Mouse (Mus musculus): Measurements from ENCODE around the gene Ap3b1. TPM values are rescaled to one million over a fixed set of nuclear protein-coding genes. Genes with fewer than 3 reads are reported as not detected.

The Ap3b1 gene
- polyA plus RNA-seq, 1 experiment from 2014 or later, result 35.1 TPM

GRCm38 (mm10) chr13:94365108-94365907, 6.5 kb downstream of the Ap3b1 start:
- no peak overlapping the region for H3K4me2 ChIP-seq
- H3K4me1 ChIP-seq (ENCODE audit: control insufficient read depth, insufficient read depth, low read length), result peaks cover 12% of the 10 kb centered on the region
- no peak overlapping the region for H3K9ac ChIP-seq (ENCODE audit: low read depth, low read length)
- no peak overlapping the region for H3K4me3 ChIP-seq (ENCODE audit: low read depth, low read length)
- WGBS (ENCODE audit: insufficient replicate concordance), result 65% methylated on average over 13 of the region's 13 CpGs
- H3K27ac ChIP-seq (ENCODE audit: low read depth, low read length), result no peak overlapping the region
- H3K36me3 ChIP-seq (ENCODE audit: control insufficient read depth, insufficient read depth, low read length), result no peaks in the 10 kb centered on the region
- H3K9me3 ChIP-seq (replicated peaks; ENCODE audit: control insufficient read depth, low read length), result no peaks in the 10 kb centered on the region
- no peak for ATAC-seq (replicated peaks; ENCODE audit: insufficient number of reproducible peaks, low FRiP score, low TSS enrichment)
- H3K27me3 ChIP-seq (ENCODE audit: control insufficient read depth, insufficient read depth, low read length), result no peaks in the 10 kb centered on the region

DNA sequence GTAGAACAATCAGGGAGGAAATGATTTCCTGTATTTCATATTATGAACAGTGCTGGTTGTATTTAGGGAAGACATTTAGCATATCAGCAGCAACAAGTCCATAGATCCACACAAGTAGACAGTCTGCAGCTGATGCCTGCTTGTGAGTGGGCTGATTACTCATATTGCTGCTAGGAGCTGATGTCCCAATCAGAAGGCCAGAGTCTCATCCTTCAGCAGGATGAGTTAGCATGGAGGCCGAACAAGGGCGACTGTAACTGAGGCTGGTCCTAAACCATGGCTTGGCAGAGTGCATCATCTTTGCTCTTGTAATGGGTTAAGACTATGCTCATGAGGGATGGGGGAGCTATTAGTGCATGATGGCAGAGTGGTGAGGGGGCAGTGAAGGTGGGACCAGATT, 9.1 kb downstream of the Ap3b1 start:
- Histone ChIP-seq H3K4me3 (ENCODE audit: low read depth, low read length) (no peak overlapping the region), H3K4me2 (no peak overlapping the region), H3K27me3 (ENCODE audit: control insufficient read depth, insufficient read depth, low read length) (no peaks in the 10 kb centered on the region), H3K36me3 (ENCODE audit: control insufficient read depth, insufficient read depth, low read length) (no peaks in the 10 kb centered on the region), H3K4me1 (ENCODE audit: control insufficient read depth, insufficient read depth, low read length) (peaks cover 14% of the 10 kb centered on the region), H3K9me3 (replicated peaks; ENCODE audit: control insufficient read depth, low read length) (no peaks in the 10 kb centered on the region), H3K27ac (ENCODE audit: low read depth, low read length) (no peak overlapping the region), H3K9ac (ENCODE audit: low read depth, low read length) (no peak overlapping the region)
- no peak for ATAC-seq (replicated peaks; ENCODE audit: insufficient number of reproducible peaks, low FRiP score, low TSS enrichment)
- 94% methylated on average over 2 of the region's 2 CpGs for WGBS (ENCODE audit: insufficient replicate concordance)

DNA sequence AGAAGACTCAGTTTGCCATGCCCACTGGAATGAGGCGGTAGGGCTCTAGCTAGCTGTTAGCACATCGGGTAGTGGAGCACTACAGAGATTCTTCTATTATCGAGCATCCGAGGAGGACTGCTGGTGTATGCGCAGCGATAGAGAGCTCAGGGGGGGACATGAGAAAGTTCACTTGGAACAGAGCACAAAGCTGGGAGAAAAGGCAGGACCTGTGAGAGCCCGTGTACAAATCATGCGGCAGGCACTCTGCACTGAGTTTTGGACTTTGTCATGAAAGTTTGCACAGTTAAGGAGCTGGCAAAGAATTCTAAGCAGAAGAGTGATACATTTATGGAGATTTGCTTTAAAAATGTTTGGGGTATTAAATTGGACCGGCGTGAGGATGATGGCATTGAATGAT, 11.8 kb downstream of the Ap3b1 start:
- Histone ChIP-seq H3K9me3 (replicated peaks; ENCODE audit: control insufficient read depth, low read length) (no peaks in the 10 kb centered on the region), H3K27ac (ENCODE audit: low read depth, low read length) (no peak overlapping the region), H3K9ac (ENCODE audit: low read depth, low read length) (no peak overlapping the region), H3K4me2 (no peak overlapping the region), H3K4me3 (ENCODE audit: low read depth, low read length) (no peak overlapping the region), H3K36me3 (ENCODE audit: control insufficient read depth, insufficient read depth, low read length) (no peaks in the 10 kb centered on the region), H3K27me3 (ENCODE audit: control insufficient read depth, insufficient read depth, low read length) (no peaks in the 10 kb centered on the region), H3K4me1 (ENCODE audit: control insufficient read depth, insufficient read depth, low read length) (peaks cover 3% of the 10 kb centered on the region)
- ATAC-seq (replicated peaks; ENCODE audit: insufficient number of reproducible peaks, low FRiP score, low TSS enrichment), result no peak
- 92% methylated on average over 10 of the region's 10 CpGs for WGBS (ENCODE audit: insufficient replicate concordance)

- Histone ChIP-seq H3K4me1 (ENCODE audit: control insufficient read depth, insufficient read depth, low read length) (0 out of 2 replicates have a peak, but pooled peaks cover 2% of the 10 kb centered on the region), H3K27me3 (ENCODE audit: control insufficient read depth, insufficient read depth, low read length) (no peaks in the 10 kb centered on the region), H3K36me3 (ENCODE audit: control insufficient read depth, insufficient read depth, low read length) (no peaks in the 10 kb centered on the region), H3K9ac (ENCODE audit: low read depth, low read length) (no peak overlapping the region), H3K9me3 (replicated peaks; ENCODE audit: control insufficient read depth, low read length) (no peaks in the 10 kb centered on the region), H3K27ac (ENCODE audit: low read depth, low read length) (no peak overlapping the region), H3K4me2 (no peak overlapping the region), H3K4me3 (ENCODE audit: low read depth, low read length) (no peak overlapping the region)
- no peak for ATAC-seq (replicated peaks; ENCODE audit: insufficient number of reproducible peaks, low FRiP score, low TSS enrichment)
- 68% methylated on average over 7 of the region's 7 CpGs for WGBS (ENCODE audit: insufficient replicate concordance)
Measured at GRCm38 (mm10) chr13:94372066-94372465, 13.3 kb downstream of the Ap3b1 start.

DNA sequence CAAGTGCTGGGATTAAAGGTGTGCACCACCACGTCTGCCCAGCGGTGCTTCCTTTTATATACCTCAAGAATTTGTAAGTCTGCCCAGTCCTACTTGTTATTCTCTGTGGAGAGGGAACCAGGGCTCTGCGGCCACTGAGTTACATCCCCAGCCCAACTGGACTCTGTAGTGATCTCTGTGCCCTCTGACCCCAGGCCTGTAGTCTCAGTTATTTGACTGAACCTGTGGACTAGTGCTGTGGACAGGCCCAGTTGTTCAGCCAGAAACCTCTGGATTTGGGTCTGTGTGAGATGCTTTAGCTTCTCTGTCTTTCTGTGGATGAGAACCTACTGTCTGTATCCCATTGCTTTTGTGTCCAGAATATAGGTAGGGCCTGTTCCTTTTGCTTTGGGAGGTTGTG, 15.4 kb downstream of the Ap3b1 start:
- H3K27me3 ChIP-seq (ENCODE audit: control insufficient read depth, insufficient read depth, low read length), result no peaks in the 10 kb centered on the region
- H3K27ac ChIP-seq (ENCODE audit: low read depth, low read length), result no peak overlapping the region
- no peaks in the 10 kb centered on the region for H3K36me3 ChIP-seq (ENCODE audit: control insufficient read depth, insufficient read depth, low read length)
- WGBS (ENCODE audit: insufficient replicate concordance), result 96% methylated on average over 3 of the region's 3 CpGs
- H3K4me1 ChIP-seq (ENCODE audit: control insufficient read depth, insufficient read depth, low read length), result peaks cover 14% of the 10 kb centered on the region
- H3K9ac ChIP-seq (ENCODE audit: low read depth, low read length), result no peak overlapping the region
- H3K4me2 ChIP-seq, result no peak overlapping the region
- H3K9me3 ChIP-seq (replicated peaks; ENCODE audit: control insufficient read depth, low read length), result no peaks in the 10 kb centered on the region
- ATAC-seq (replicated peaks; ENCODE audit: insufficient number of reproducible peaks, low FRiP score, low TSS enrichment), result no peak
- H3K4me3 ChIP-seq (ENCODE audit: low read depth, low read length), result no peak overlapping the region

DNA sequence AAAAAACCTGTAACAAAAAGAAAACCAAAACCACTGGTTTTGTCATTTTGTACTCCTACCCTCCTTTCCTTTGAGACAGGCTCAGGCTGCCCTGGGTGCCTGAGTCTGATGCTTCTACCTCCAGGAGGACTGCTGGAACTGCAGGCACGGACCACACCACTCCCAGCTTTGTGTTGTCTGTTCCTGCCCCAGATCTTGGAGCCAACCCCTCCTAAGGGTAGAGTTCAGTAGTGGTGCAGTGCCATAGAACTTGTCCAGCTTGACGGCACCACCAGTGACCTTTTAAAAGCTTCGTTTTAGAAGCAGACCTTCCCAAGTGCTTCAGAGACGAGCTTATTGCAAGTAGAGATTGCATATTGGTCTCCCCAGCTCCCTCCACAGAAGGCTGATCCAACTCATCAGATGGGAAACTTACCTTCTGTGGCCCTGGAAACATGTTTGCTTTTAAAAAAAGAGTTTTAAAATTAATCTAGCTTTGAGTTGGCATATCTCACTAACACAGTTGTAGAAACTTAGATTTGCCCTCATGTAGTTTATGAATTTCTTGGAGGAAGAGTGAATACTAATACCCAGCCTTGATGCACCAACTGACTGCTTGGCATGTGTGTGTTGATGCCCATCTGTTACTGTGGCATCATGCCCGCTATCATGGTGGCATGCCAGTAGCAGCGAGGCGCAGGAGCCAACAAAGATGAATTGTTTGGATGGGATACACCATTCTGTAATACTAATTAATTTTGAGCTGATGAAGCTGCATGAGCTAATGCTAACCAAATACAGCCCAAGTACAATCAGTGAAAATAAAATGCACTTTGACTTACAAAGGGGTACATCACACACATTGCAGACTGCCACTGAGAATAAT, 17.0 kb downstream of the Ap3b1 start:
- ATAC-seq (replicated peaks; ENCODE audit: insufficient number of reproducible peaks, low FRiP score, low TSS enrichment), result no peak
- no peak overlapping the region for H3K9ac ChIP-seq (ENCODE audit: low read depth, low read length)
- WGBS (ENCODE audit: insufficient replicate concordance), result 86% methylated on average over 7 of the region's 7 CpGs
- H3K27ac ChIP-seq (ENCODE audit: low read depth, low read length), result no peak overlapping the region
- no peaks in the 10 kb centered on the region for H3K36me3 ChIP-seq (ENCODE audit: control insufficient read depth, insufficient read depth, low read length)
- H3K4me3 ChIP-seq (ENCODE audit: low read depth, low read length), result no peak overlapping the region
- no peak overlapping the region for H3K4me2 ChIP-seq
- H3K4me1 ChIP-seq (ENCODE audit: control insufficient read depth, insufficient read depth, low read length), result peaks cover 17% of the 10 kb centered on the region
- H3K9me3 ChIP-seq (replicated peaks; ENCODE audit: control insufficient read depth, low read length), result no peaks in the 10 kb centered on the region
- no peaks in the 10 kb centered on the region for H3K27me3 ChIP-seq (ENCODE audit: control insufficient read depth, insufficient read depth, low read length)

DNA sequence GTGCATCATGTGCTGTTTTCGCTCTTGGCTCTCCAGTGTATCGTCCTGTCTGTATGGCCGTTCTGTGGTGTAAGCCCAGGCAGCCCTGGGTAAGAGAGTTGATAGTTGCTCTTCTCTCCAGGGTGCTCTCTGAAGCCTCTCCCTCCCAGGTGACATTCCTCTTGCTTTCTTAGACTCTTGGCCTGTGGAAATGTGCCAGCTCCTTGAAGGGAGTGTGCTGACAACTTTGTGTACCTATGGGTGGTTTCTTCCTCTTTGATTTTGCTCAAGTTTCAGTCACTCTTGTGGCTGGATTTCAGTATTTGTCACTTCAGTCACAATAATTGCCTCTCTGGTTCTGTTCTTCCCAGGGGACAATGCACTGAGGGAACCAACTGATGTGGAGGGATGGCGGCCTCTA, 20.2 kb downstream of the Ap3b1 start:
- no peaks in the 10 kb centered on the region for H3K27me3 ChIP-seq (ENCODE audit: control insufficient read depth, insufficient read depth, low read length)
- H3K4me2 ChIP-seq, result no peak overlapping the region
- ATAC-seq (replicated peaks; ENCODE audit: insufficient number of reproducible peaks, low FRiP score, low TSS enrichment), result no peak

GRCm38 (mm10) chr13:94381427-94381826, 22.7 kb downstream of the Ap3b1 start:
- Histone ChIP-seq H3K4me3 (ENCODE audit: low read depth, low read length) (no peak overlapping the region), H3K9ac (ENCODE audit: low read depth, low read length) (no peak overlapping the region), H3K4me1 (ENCODE audit: control insufficient read depth, insufficient read depth, low read length) (peaks cover 20% of the 10 kb centered on the region), H3K4me2 (no peak overlapping the region), H3K27me3 (ENCODE audit: control insufficient read depth, insufficient read depth, low read length) (no peaks in the 10 kb centered on the region), H3K9me3 (replicated peaks; ENCODE audit: control insufficient read depth, low read length) (no peaks in the 10 kb centered on the region), H3K36me3 (ENCODE audit: control insufficient read depth, insufficient read depth, low read length) (no peaks in the 10 kb centered on the region), H3K27ac (ENCODE audit: low read depth, low read length) (no peak overlapping the region)
- no peak for ATAC-seq (replicated peaks; ENCODE audit: insufficient number of reproducible peaks, low FRiP score, low TSS enrichment)
- WGBS (ENCODE audit: insufficient replicate concordance), result 84% methylated on average over 4 of the region's 4 CpGs

More for the DNA sequence above, 20.2 kb downstream of the Ap3b1 start:
- WGBS (ENCODE audit: insufficient replicate concordance), result 81% methylated on average over 4 of the region's 4 CpGs
- Histone ChIP-seq H3K9me3 (replicated peaks; ENCODE audit: control insufficient read depth, low read length) (no peaks in the 10 kb centered on the region), H3K4me3 (ENCODE audit: low read depth, low read length) (no peak overlapping the region), H3K27ac (ENCODE audit: low read depth, low read length) (no peak overlapping the region), H3K4me1 (ENCODE audit: control insufficient read depth, insufficient read depth, low read length) (peaks cover 20% of the 10 kb centered on the region), H3K36me3 (ENCODE audit: control insufficient read depth, insufficient read depth, low read length) (no peaks in the 10 kb centered on the region), H3K9ac (ENCODE audit: low read depth, low read length) (no peak overlapping the region)

Data from heart, embryonic 11.5 days (tissue).